Mouse (Mus musculus) ES-E14 (cell line): Measurements from ENCODE around the gene Hrk. TPM values are rescaled to one million over a fixed set of nuclear protein-coding genes. Genes with fewer than 3 reads are reported as not detected.

Experiments
- DNase-seq: peaks from one replicate; pipeline ENCODE4 v3.0.0-alpha.2; 2013; ENCODE audit warnings: low read depth, low spot score
- H3K27ac ChIP-seq: 2 replicates; pipeline ENCODE4 v1.5.1; 2012; ENCODE audit warnings: low read depth, mild to moderate bottlenecking, low read length, moderate library complexity, mixed read lengths; ENCODE audit not compliant: poor library complexity, insufficient read depth, severe bottlenecking
- H3K36me3 ChIP-seq: 2 replicates; pipeline ENCODE4 v1.6.1; 2012; ENCODE audit warnings: mild to moderate bottlenecking, low read length, moderate library complexity, mixed read lengths; ENCODE audit not compliant: control insufficient read depth, poor library complexity, insufficient read depth, severe bottlenecking
- H3K4me1 ChIP-seq, 2 experiments: fragments of 150-350 bp in 1 of 2; sonication (generic) in 1 of 2; 2 replicates each; pipeline ENCODE4 v1.6.1; 2012; ENCODE audit warnings: low read length in 2 of 2, mild to moderate bottlenecking in 1 of 2, mixed read lengths in 1 of 2; ENCODE audit not compliant: control insufficient read depth in 2 of 2, insufficient read depth in 2 of 2, poor library complexity in 1 of 2
- H3K4me3 ChIP-seq, 2 experiments: fragments of 150-350 bp in 1 of 2; sonication (generic) in 1 of 2; 2 replicates each; pipeline ENCODE4 v1.5.1; 2012; ENCODE audit warnings: low read length in 2 of 2, low read depth in 1 of 2, mild to moderate bottlenecking in 1 of 2, mixed read lengths in 1 of 2; ENCODE audit not compliant: insufficient read depth in 1 of 2, poor library complexity in 1 of 2, severe bottlenecking in 1 of 2
- H3K9ac ChIP-seq: 2 replicates; pipeline ENCODE4 v1.6.1; 2012; ENCODE audit warnings: low read depth, mild to moderate bottlenecking, low read length, mixed read lengths; ENCODE audit not compliant: poor library complexity, insufficient read depth, severe bottlenecking
- H3K9me3 ChIP-seq: fragments of 150-350 bp; sonication (generic); 2 replicates; pipeline ENCODE4 v1.6.1; 2012; ENCODE audit warnings: low read depth, mild to moderate bottlenecking, low read length; ENCODE audit not compliant: control insufficient read depth, insufficient read depth
- CHD2 ChIP-seq: IDR thresholded peaks from 2 replicates; pipeline ENCODE4 v1.6.1; 2014; ENCODE audit warnings: mild to moderate bottlenecking, low read depth, low read length, inconsistent platforms
- HCFC1 ChIP-seq: IDR thresholded peaks from 2 replicates; pipeline ENCODE4 v1.6.1; 2012; ENCODE audit warnings: low read length, inconsistent platforms, borderline replicate concordance; ENCODE audit not compliant: insufficient read depth
- MAFK ChIP-seq: IDR thresholded peaks from 2 replicates; pipeline ENCODE4 v1.6.1; 2014; ENCODE audit warnings: mild to moderate bottlenecking, low read depth, low read length, inconsistent platforms; ENCODE audit not compliant: insufficient read depth
- ZC3H11A ChIP-seq: IDR thresholded peaks from 2 replicates; pipeline ENCODE4 v1.6.1; 2012; ENCODE audit warnings: low read depth, mild to moderate bottlenecking, inconsistent platforms, low read length, borderline replicate concordance
- ZNF384 ChIP-seq: IDR thresholded peaks from 2 replicates; pipeline ENCODE4 v1.6.1; 2012; ENCODE audit warnings: low read depth, low read length, inconsistent platforms
- in situ Hi-C, 2 experiments: fragments of 600-800 bp; cut with MboI; formaldehyde crosslinking; loops; one replicate each; pipeline ENCODE4 v1.15.1; 2025; ENCODE audit warnings: low sequenced_read_pairs in 2 of 2, inconsistent platforms in 1 of 2; ENCODE audit not compliant: unreplicated experiment in 2 of 2
- total RNA-seq: library from RNA; depleted of rRNA; stranded (reverse); fragments of 300-350 nt; gene quantifications from 2 replicates; pipeline ENCODE4 v1.2.3, GENCODE M21; 2012

Gene Hrk
- total RNA-seq, 1 experiment, result 0.36 TPM

DNA sequence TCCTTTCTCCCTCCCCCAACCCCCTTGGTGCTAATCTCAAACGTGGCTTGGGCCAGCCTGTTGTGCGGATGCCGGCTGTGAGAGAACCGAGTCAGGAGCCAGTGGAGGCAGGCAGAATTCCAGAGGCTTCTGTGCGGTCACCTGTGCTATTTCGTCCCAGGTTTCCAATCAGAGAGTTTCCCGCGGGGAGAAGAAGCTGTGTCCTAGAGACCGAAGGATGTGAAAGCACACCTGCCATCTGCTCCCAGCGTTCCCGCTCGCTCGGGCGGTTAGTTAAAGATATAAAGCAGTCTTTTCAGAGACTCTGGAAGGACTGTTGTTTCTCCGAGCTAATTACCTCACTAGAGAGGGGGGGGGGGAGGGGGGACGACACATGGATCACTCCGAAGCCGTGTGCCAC, 27.8 kb downstream of the Hrk start:
- H3K9me3 ChIP-seq, result no peaks in the 10 kb centered on the region
- in situ Hi-C loops, result no loop called here
- no peak for TF ChIP-seq CHD2
- TF ChIP-seq HCFC1, result no peak
- TF ChIP-seq ZNF384, result no peak
- TF ChIP-seq MAFK, result no peak
- no peak overlapping the region for H3K9ac ChIP-seq
- H3K4me1 ChIP-seq, result peaks cover 0 to 14% of the 10 kb centered on the region in 2 experiments; a peak in 1 of 4 replicates
- H3K4me3 ChIP-seq, result no peak overlapping the region
- H3K36me3 ChIP-seq, result no peaks in the 10 kb centered on the region
- no peak for DNase-seq
- no peak overlapping the region for H3K27ac ChIP-seq

DNA sequence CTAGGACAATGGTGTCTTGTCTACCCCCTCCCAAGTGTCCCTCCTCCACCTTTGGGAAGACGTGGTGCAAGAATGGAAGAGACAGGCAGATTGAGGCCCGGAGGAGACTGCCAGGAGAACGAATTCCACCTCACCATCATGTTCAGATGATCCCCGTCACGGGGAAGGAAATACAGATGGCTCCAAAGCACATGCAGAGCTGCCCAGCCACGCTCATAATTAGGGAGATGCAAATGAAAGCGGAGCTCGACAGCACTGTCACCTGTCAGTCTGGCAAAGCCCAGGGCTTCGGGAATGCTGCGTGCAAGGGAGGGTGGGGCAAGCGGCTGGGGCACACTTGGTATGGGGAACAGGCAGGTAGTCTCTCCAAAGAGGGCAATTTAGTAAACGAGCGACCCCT, 33.0 kb downstream of the Hrk start:
- in situ Hi-C loops, result no loop called here
- Histone ChIP-seq H3K9ac (no peak overlapping the region), H3K4me3 (no peak overlapping the region)

DNA sequence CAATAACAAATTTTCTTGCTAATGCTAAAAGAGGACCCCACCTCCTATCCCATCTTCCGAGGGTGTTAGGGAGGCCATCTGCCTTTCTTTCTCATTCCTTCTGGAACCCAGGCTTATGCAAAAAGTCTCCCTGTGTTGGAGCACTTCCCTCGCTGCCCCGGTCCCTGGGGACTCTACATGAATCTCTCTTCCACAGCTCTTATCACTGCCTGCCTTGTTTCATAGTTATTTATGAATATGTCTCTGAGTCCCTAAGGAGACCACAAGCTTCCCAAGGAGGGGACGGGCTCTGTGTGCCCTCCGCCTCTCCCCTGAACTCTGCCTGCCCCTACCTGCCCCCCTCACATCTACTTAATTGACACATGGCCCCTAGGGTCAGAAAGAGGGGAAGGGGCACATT, 35.2 kb downstream of the Hrk start:
- Histone ChIP-seq H3K36me3 (no peaks in the 10 kb centered on the region), H3K9ac (no peak overlapping the region), H3K4me3 (no peak overlapping the region), H3K27ac (no peak overlapping the region), H3K9me3 (no peaks in the 10 kb centered on the region), H3K4me1 (no peaks in the 10 kb centered on the region)
- DNase-seq, result no peak
- in situ Hi-C loops, result no loop called here
- TF ChIP-seq HCFC1, result no peak
- no peak for TF ChIP-seq MAFK
- TF ChIP-seq ZC3H11A, result no peak
- no peak for TF ChIP-seq ZNF384

More for the DNA sequence above, 33.0 kb downstream of the Hrk start:
- Histone ChIP-seq H3K27ac (no peak overlapping the region), H3K9me3 (no peaks in the 10 kb centered on the region), H3K36me3 (no peaks in the 10 kb centered on the region), H3K4me1 (peaks cover 0 to 6% of the 10 kb centered on the region in 2 experiments; a peak in 1 of 4 replicates)
- TF ChIP-seq ZNF384 (no peak), MAFK (no peak), ZC3H11A (no peak), CHD2 (no peak), HCFC1 (no peak)
- DNase-seq, result no peak

DNA sequence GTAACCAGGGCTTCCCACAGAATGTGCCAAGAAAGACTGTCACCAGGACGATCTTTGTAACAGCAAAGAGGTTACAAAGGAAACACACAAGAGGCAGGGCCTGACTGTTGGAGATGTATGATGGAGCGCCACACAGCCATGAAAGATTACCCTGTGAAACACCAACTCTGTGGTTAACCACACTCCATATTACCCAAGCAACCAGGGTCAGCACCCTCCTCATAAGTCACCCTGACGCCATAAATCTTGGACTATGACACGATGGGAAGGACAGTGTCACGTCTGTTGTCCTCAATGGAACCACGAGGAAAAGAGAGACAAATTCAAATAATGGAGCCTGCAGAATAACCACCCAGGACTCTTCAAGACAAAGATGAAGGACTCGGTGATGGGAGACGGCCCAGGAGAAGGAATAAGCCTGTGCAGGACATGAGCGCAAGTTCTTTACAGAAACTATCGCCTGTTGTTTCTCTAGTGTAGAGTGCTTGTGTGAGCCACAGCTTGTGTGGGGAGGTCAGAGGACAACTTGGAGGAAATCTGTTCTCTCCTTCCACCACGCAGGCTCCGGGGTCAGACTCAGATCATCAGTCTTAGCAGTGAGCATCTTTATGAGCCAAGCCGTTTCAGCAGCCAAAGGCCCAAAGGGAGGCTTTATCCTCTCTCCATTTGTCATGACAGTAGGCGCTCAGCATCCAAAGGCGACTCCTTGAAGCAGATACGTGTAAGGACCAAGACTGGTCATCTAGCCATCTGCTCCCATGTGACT, 40.4 kb downstream of the Hrk start:
- DNase-seq, result no peak
- no peak overlapping the region for H3K9ac ChIP-seq
- no peak for TF ChIP-seq MAFK
- H3K4me3 ChIP-seq, result no peak overlapping the region
- H3K36me3 ChIP-seq, result no peaks in the 10 kb centered on the region
- in situ Hi-C loops, result no loop called here
- no peaks in the 10 kb centered on the region for H3K9me3 ChIP-seq
- peaks cover 0 to 3% of the 10 kb centered on the region in 2 experiments; a peak in 1 of 4 replicates for H3K4me1 ChIP-seq
- H3K27ac ChIP-seq, result no peak overlapping the region

DNA sequence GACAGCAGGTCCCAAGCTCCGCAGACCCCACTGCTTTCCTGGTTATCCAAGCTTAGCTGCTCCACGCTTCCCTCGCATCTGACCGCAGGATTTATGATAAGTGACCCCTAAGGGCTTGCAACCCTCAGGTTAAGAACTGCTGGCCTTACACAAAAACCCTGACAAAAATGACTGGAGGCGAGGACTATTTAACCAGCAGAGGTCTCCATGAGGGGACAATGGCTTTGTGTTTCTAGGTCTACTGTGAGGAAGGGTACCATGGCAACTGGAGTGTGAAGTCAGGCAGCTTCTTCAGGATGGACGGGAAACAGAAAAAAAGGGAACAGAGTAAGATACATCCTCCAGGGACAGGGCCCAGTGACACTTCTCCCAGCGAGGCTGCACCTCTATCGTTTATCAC, 41.4 kb downstream of the Hrk start:
- H3K9me3 ChIP-seq, result no peaks in the 10 kb centered on the region
- TF ChIP-seq ZC3H11A (no peak), HCFC1 (no peak), MAFK (no peak), CHD2 (no peak)
- H3K4me1 ChIP-seq, result peaks cover 0 to 3% of the 10 kb centered on the region in 2 experiments; a peak in 1 of 4 replicates
- H3K4me3 ChIP-seq, result no peak overlapping the region
- no peak overlapping the region for H3K27ac ChIP-seq
- H3K36me3 ChIP-seq, result no peaks in the 10 kb centered on the region
- no peak overlapping the region for H3K9ac ChIP-seq
- DNase-seq, result no peak
- in situ Hi-C loops, result no loop called here
